Mouse (Mus musculus): ENCODE results near the gene Myo15b.

DNA sequence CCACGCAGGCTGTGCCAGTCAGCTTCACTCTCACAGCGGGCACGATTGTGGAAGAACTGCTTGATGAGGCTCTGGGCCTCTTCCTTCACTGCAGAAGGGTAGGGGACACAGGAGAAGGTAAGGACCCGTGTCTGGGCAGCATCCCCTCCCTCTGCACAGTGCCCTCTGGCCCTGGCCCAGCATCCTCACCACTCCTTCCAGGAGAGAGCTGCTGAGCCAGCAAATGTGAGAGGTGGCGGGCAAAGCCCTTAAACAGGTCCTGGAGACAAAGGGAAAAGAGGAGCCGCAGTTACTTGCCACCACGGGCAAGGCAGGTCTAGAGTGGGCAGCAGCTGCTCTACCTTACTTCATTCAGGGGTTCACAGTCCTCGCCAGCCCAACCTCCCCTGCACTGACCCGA, 34.9 kb downstream of the Myo15b start:
- no peak for TF ChIP-seq CTCF (IDR thresholded peaks at IDR 0.05; ENCODE audit: control insufficient read depth, insufficient read depth, insufficient read length)
- TF ChIP-seq MYOD1 (IDR thresholded peaks at IDR 0.05; ENCODE audit: control insufficient read depth, insufficient read length, low read depth) = no peak
- TF ChIP-seq MAX (IDR thresholded peaks at IDR 0.05) = no peak
- no peak for TF ChIP-seq USF1 (IDR thresholded peaks at IDR 0.05; ENCODE audit: low read depth)
- no peak for TF ChIP-seq CEBPB (IDR thresholded peaks at IDR 0.05; ENCODE audit: low read depth)
- TF ChIP-seq MYOG (IDR thresholded peaks at IDR 0.05; ENCODE audit: control insufficient read depth, extremely low read depth, insufficient read length) = no peak

Measured in C2C12 (cell line).